Mouse (Mus musculus) limb, embryonic 13.5 days (tissue): ENCODE results near the gene Syn3. TPM values are rescaled to one million over a fixed set of nuclear protein-coding genes. Genes with fewer than 3 reads are reported as not detected.
"Not testable (repeated sequence)": the region's sequence is repeated elsewhere in the genome, so short reads cannot be mapped to it uniquely, and the experiment has no call there.

ENCODE experiments used
- ATAC-seq: fragments of 200-750 bp; cut with Nextera tagmentation; 2 replicates; pipeline ENCODE4 v1.8.0; 2017; ENCODE audit warnings: low read depth, moderate number of reproducible peaks, moderate TSS enrichment; ENCODE audit not compliant: low FRiP score
- H3K27ac ChIP-seq: fragments of 300-500 bp; sonication (generic); 2 replicates; pipeline ENCODE4 v1.5.1; 2015; ENCODE audit warnings: inconsistent platforms, mild to moderate bottlenecking, moderate library complexity
- H3K27me3 ChIP-seq: fragments of 300-500 bp; sonication (generic); 2 replicates; pipeline ENCODE4 v1.6.1; 2015; ENCODE audit warnings: mild to moderate bottlenecking, inconsistent platforms
- H3K36me3 ChIP-seq: fragments of 300-500 bp; sonication (generic); 2 replicates; pipeline ENCODE4 v1.6.1; 2015; ENCODE audit warnings: inconsistent platforms, mild to moderate bottlenecking, moderate library complexity
- H3K4me1 ChIP-seq: fragments of 300-500 bp; sonication (generic); 2 replicates; pipeline ENCODE4 v1.6.1; 2015; ENCODE audit warnings: inconsistent platforms
- H3K4me2 ChIP-seq: fragments of 300-500 bp; sonication (generic); replicated peaks from 2 replicates; pipeline ENCODE4 v1.6.1; 2015; ENCODE audit warnings: inconsistent platforms, mild to moderate bottlenecking, moderate library complexity
- H3K4me3 ChIP-seq: fragments of 300-500 bp; sonication (generic); 2 replicates; pipeline ENCODE4 v1.5.1; 2015; ENCODE audit warnings: moderate library complexity, mild to moderate bottlenecking, inconsistent platforms
- H3K9ac ChIP-seq: fragments of 300-500 bp; sonication (generic); 2 replicates; pipeline ENCODE4 v1.6.1; 2015; ENCODE audit warnings: mild to moderate bottlenecking, inconsistent platforms
- H3K9me3 ChIP-seq: fragments of 300-500 bp; sonication (generic); 2 replicates; pipeline ENCODE4 v1.6.1; 2016; ENCODE audit warnings: inconsistent platforms
- WGBS: fragments of 180-500 bp; shearing (Covaris S2); methylation state at CpG from one replicate; pipeline ENCODE4 v1.1.7; 2015; 5-methylcytosine and 5-hydroxymethylcytosine counted together
- polyA plus RNA-seq: library from polyadenylated mRNA; unstranded; fragments of >200 nt; fragmentation: Nextera tagmentation; extraction: Ambion mirVana; gene quantifications from 2 replicates; pipeline ENCODE4 v1.2.1, GENCODE M21; 2015

The Syn3 gene
- polyA plus RNA-seq, 1 experiment from 2014 or later, result 3.1 TPM

- H3K4me3 ChIP-seq, H3K4me2 ChIP-seq, H3K9me3 ChIP-seq, H3K9ac ChIP-seq, H3K27ac ChIP-seq, H3K27me3 ChIP-seq, H3K36me3 ChIP-seq, ATAC-seq: not testable (repeated sequence)
- H3K4me1 ChIP-seq, result peaks cover 12% of the 10 kb centered on the region; the same call in 1 of the 2 replicates
- WGBS, result 77% methylated on average over 2 of the region's 2 CpGs
Observed at GRCm38 (mm10) chr10:86378803-86379202, 119.9 kb downstream of the Syn3 start.

DNA sequence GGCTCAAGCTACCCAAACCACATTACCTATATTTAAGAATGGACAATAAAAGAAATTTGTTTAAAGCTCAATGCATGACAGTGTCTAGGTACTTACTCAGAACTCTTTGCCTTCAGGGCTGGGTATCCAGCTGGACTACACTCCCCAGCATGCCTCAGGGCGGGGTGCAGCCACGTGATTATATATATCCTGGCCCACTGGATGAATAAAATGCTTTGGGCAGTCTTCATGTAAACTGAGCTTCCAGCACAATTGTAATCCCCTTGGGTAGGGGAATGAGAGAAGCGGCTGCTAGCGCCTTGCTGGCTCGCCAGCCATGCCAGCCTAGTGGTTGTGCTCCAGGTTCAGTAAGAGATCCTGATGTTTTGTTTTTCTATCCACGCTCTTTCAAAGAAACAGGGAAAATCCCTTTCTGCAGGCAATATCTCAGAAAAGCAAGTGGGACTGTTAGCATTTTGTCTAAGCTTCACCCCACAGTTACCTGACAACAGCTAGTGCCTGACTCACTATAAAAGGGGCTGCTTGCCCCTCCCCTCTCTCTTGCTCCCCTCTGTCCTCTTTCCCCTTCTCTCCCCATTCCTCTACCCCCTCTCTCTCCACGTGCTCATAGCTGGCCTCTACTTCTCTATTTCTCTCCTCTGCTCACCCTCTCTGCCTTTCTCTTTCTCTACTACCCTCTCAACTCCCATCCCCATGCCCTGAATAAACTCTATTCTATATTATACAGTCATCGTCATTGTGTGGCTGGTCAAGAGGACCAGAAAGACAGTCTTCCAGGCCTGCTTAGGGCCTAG is 122.1 kb downstream of the Syn3 start:
- H3K4me2 ChIP-seq, result peak overlapping the region; percentile 40
- peak; percentile 90 for ATAC-seq
- no peak overlapping the region for H3K4me3 ChIP-seq
- H3K27ac ChIP-seq, result no peak overlapping the region; the same call in 1 of the 2 replicates
- no peaks in the 10 kb centered on the region for H3K9me3 ChIP-seq
- WGBS, result 60% methylated on average over 8 of the region's 8 CpGs
- no peaks in the 10 kb centered on the region for H3K27me3 ChIP-seq
- H3K9ac ChIP-seq, result no peak overlapping the region
- peaks cover 14% of the 10 kb centered on the region for H3K4me1 ChIP-seq
- no peaks in the 10 kb centered on the region for H3K36me3 ChIP-seq

GRCm38 (mm10) chr10:86375903-86376302 is 122.8 kb downstream of the Syn3 start:
- ATAC-seq, result peak; percentile 4; the same call in 1 of the 2 replicates
- no peak overlapping the region for H3K4me2 ChIP-seq
- H3K27me3 ChIP-seq, result no peaks in the 10 kb centered on the region
- peaks cover 16% of the 10 kb centered on the region for H3K4me1 ChIP-seq
- no peak overlapping the region for H3K4me3 ChIP-seq
- H3K27ac ChIP-seq, result no peak overlapping the region
- H3K9me3 ChIP-seq, result no peaks in the 10 kb centered on the region
- H3K36me3 ChIP-seq, result no peaks in the 10 kb centered on the region
- WGBS, result 71% methylated on average over 11 of the region's 11 CpGs
- no peak overlapping the region for H3K9ac ChIP-seq

- Histone ChIP-seq H3K9ac (no peak overlapping the region), H3K4me3 (no peak overlapping the region), H3K4me1 (peaks cover 28% of the 10 kb centered on the region), H3K27me3 (no peaks in the 10 kb centered on the region), H3K9me3 (no peaks in the 10 kb centered on the region), H3K4me2 (no peak overlapping the region), H3K27ac (no peak overlapping the region), H3K36me3 (no peaks in the 10 kb centered on the region)
- WGBS, result 84% methylated on average over 2 of the region's 2 CpGs
- no peak for ATAC-seq
Observed at GRCm38 (mm10) chr10:86374061-86374460, 124.6 kb downstream of the Syn3 start.

DNA sequence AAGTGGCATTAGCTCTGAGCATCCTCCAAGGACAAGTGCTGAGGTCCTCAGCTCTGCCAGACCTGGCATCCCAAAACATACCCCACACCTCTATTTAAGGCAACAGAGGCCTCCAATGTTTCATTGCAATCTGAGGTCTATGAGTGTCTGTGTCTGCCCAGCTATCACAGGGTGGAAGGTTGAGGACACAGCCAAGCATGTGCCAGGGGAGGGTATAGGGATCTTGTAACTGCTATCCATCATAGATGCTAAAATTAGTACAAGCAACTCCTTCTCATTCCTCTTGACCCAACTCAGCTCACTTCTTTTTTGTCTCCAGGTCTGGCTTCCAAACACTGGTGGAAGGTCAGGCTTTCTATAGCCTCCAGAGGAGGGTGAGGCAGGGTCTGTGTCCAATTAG is 127.1 kb downstream of the Syn3 start:
- ATAC-seq, result no peak
- no peaks in the 10 kb centered on the region for H3K9me3 ChIP-seq
- H3K4me1 ChIP-seq, result peaks cover 47% of the 10 kb centered on the region
- no peak overlapping the region for H3K9ac ChIP-seq
- H3K36me3 ChIP-seq, result no peaks in the 10 kb centered on the region
- H3K4me2 ChIP-seq, result no peak overlapping the region
- H3K4me3 ChIP-seq, result no peak overlapping the region
- H3K27me3 ChIP-seq, result no peaks in the 10 kb centered on the region
- H3K27ac ChIP-seq, result no peak overlapping the region

- ATAC-seq, result no peak
Observed at GRCm38 (mm10) chr10:86369346-86369745, 129.3 kb downstream of the Syn3 start.

GRCm38 (mm10) chr10:86368811-86369210 is 129.9 kb downstream of the Syn3 start:
- H3K27ac ChIP-seq, result no peak overlapping the region
- no peaks in the 10 kb centered on the region for H3K9me3 ChIP-seq
- WGBS, result 74% methylated on average over 12 of the region's 12 CpGs
- H3K4me1 ChIP-seq, result peaks cover 56% of the 10 kb centered on the region
- no peak overlapping the region for H3K4me2 ChIP-seq
- no peak overlapping the region for H3K4me3 ChIP-seq
- no peak for ATAC-seq
- H3K9ac ChIP-seq, result no peak overlapping the region
- no peaks in the 10 kb centered on the region for H3K27me3 ChIP-seq
- H3K36me3 ChIP-seq, result no peaks in the 10 kb centered on the region

More at GRCm38 (mm10) chr10:86369346-86369745, 129.3 kb downstream of the Syn3 start:
- Histone ChIP-seq H3K9ac (no peak overlapping the region), H3K9me3 (no peaks in the 10 kb centered on the region), H3K4me2 (0 out of 2 replicates have a peak overlapping the region, but pooled peaks have one; percentile 30), H3K4me1 (peaks cover 56% of the 10 kb centered on the region), H3K36me3 (no peaks in the 10 kb centered on the region), H3K4me3 (no peak overlapping the region), H3K27ac (no peak overlapping the region), H3K27me3 (no peaks in the 10 kb centered on the region)
- 27% methylated on average over 4 of the region's 4 CpGs for WGBS

DNA sequence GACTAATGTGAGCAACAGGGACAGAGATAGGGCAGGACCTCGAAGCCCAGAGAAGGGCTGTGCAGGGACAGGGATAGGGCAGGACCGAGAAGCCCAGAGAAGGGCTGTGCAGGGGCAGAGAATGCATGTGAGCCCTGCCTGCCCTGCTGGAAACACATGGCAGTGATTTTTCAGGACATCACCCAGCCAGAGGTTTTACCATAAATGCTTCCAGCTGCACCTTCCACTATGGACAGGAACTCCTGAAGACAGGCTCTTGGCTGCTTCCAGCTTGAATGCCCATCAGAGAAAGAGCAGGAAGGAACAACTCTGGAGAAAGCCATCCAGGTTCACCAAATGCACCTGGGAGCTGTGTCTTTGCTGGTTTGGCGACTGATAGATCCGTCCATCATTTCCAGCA is 131.3 kb downstream of the Syn3 start:
- H3K4me3 ChIP-seq, result no peak overlapping the region
- no peaks in the 10 kb centered on the region for H3K36me3 ChIP-seq
- H3K4me2 ChIP-seq, result no peak overlapping the region
- peaks cover 56% of the 10 kb centered on the region for H3K4me1 ChIP-seq
- no peaks in the 10 kb centered on the region for H3K27me3 ChIP-seq
- no peaks in the 10 kb centered on the region for H3K9me3 ChIP-seq
- no peak for ATAC-seq
- no peak overlapping the region for H3K9ac ChIP-seq
- 67% methylated on average over 4 of the region's 4 CpGs for WGBS
- H3K27ac ChIP-seq, result no peak overlapping the region

DNA sequence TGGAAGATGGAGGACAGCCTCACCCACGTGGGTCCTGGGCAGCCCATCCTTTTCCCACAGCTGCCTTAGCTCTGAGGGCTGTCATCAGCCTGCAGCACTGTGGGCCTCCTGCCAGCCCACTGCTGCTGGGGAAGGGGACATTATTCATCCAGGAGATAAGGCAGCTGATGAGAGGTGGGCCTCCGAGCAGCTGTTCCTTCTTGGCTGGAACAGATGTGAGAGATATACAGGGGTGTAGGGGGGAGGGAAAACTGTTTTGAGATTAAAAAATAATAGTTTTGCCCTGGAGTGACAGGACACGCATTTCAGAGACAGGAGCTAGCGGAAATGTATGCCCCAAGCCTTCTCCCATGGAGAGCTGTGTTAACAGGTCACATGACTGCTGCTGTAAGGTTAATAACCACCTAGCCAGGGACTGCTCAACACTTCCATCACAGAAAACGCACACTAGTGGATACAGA is 133.0 kb downstream of the Syn3 start:
- ATAC-seq, result peak; percentile 79
- no peaks in the 10 kb centered on the region for H3K9me3 ChIP-seq
- H3K36me3 ChIP-seq, result no peaks in the 10 kb centered on the region
- no peak overlapping the region for H3K4me3 ChIP-seq
- H3K9ac ChIP-seq, result no peak overlapping the region; the same call in 1 of the 2 replicates
- H3K4me1 ChIP-seq, result peaks cover 52% of the 10 kb centered on the region
- no peak overlapping the region for H3K4me2 ChIP-seq
- WGBS, result 26% methylated on average over 5 of the region's 5 CpGs
- no peak overlapping the region for H3K27ac ChIP-seq
- H3K27me3 ChIP-seq, result no peaks in the 10 kb centered on the region

GRCm38 (mm10) chr10:86363669-86364309 is 134.9 kb downstream of the Syn3 start:
- WGBS, result 77% methylated on average over 8 of the region's 8 CpGs
- no peaks in the 10 kb centered on the region for H3K27me3 ChIP-seq
- no peak overlapping the region for H3K27ac ChIP-seq
- no peak overlapping the region for H3K4me3 ChIP-seq
- ATAC-seq, result no peak
- peaks cover 52% of the 10 kb centered on the region for H3K4me1 ChIP-seq
- no peak overlapping the region for H3K9ac ChIP-seq
- no peaks in the 10 kb centered on the region for H3K36me3 ChIP-seq
- no peaks in the 10 kb centered on the region for H3K9me3 ChIP-seq
- H3K4me2 ChIP-seq, result no peak overlapping the region

- Histone ChIP-seq H3K9ac (no peak overlapping the region), H3K27me3 (no peaks in the 10 kb centered on the region), H3K4me3 (no peak overlapping the region), H3K36me3 (no peaks in the 10 kb centered on the region), H3K9me3 (no peaks in the 10 kb centered on the region), H3K4me2 (no peak overlapping the region), H3K4me1 (peaks cover 19% of the 10 kb centered on the region), H3K27ac (peak overlapping the region; percentile 8; the same call in 1 of the 2 replicates)
- WGBS, result 18% methylated on average over 4 of the region's 4 CpGs
- 0 out of 2 replicates have a peak, but pooled peaks have one; percentile 24 for ATAC-seq
Observed at GRCm38 (mm10) chr10:86359699-86360098, 139.0 kb downstream of the Syn3 start.

- H3K27me3 ChIP-seq, result no peaks in the 10 kb centered on the region
- H3K4me2 ChIP-seq, result no peak overlapping the region
- H3K36me3 ChIP-seq, result no peaks in the 10 kb centered on the region
- peaks cover 17% of the 10 kb centered on the region for H3K4me1 ChIP-seq
- H3K4me3 ChIP-seq, result no peak overlapping the region
- peak overlapping the region; percentile 8; the same call in 1 of the 2 replicates for H3K27ac ChIP-seq
- no peak; the same call in 1 of the 2 replicates for ATAC-seq
- WGBS, result 24% methylated on average over 2 of the region's 2 CpGs
- H3K9ac ChIP-seq, result no peak overlapping the region
- H3K9me3 ChIP-seq, result no peaks in the 10 kb centered on the region
Observed at GRCm38 (mm10) chr10:86359208-86359607, 139.5 kb downstream of the Syn3 start.
